Mouse (Mus musculus) ovary, adult 18-20 months (tissue): Measurements from ENCODE around the gene Ciao1.
A peak's percentile ranks its signal among the peaks of the same experiment; 100 is the strongest.
"Not testable (repeated sequence)": the region's sequence is repeated elsewhere in the genome, so short reads cannot be mapped to it uniquely, and the experiment has no call there.

Source experiments
- DNase-seq: peaks from one replicate; pipeline ENCODE4 v3.0.0; 2022; ENCODE audit warnings: low spot score, mixed read lengths

The Ciao1 gene

GRCm38 (mm10) chr2:127247592-127248333, at the start of gene Ciao1, which contains the start of gene Tmem127:
Gene Ciao1, minus strand, starts transcription at chr2:127247816.
Gene Tmem127, plus strand, starts transcription at chr2:127247908.
- peak; percentile 98 for DNase-seq

GRCm38 (mm10) chr2:127297001-127297805, 49.6 kb upstream of the Ciao1 start:
- DNase-seq = no peak

- DNase-seq = no peak
These were observed 44.6 kb upstream of the Ciao1 start for GRCm38 (mm10) chr2:127292250-127292649.

- no peak for DNase-seq
These were observed 30.5 kb upstream of the Ciao1 start for GRCm38 (mm10) chr2:127278162-127278561.

GRCm38 (mm10) chr2:127275551-127276320, 28.1 kb upstream of the Ciao1 start:
- no peak for DNase-seq

GRCm38 (mm10) chr2:127274590-127274989, 27.0 kb upstream of the Ciao1 start:
- no peak for DNase-seq

GRCm38 (mm10) chr2:127272806-127273205, 25.2 kb upstream of the Ciao1 start:
- DNase-seq = no peak

GRCm38 (mm10) chr2:127272049-127272448, 24.4 kb upstream of the Ciao1 start:
- not testable (repeated sequence) for DNase-seq

- DNase-seq = no peak
These were observed 23.5 kb upstream of the Ciao1 start for GRCm38 (mm10) chr2:127271042-127271515.

GRCm38 (mm10) chr2:127270300-127271041, 22.9 kb upstream of the Ciao1 start:
- DNase-seq = peak; percentile 83

GRCm38 (mm10) chr2:127269491-127270299, 22.1 kb upstream of the Ciao1 start, which contains the start of gene Stard7:
Gene Stard7, plus strand, starts transcription at chr2:127270218.
- peak; percentile 94 for DNase-seq

- DNase-seq = no peak
These were observed 20.2 kb upstream of the Ciao1 start for GRCm38 (mm10) chr2:127267854-127268253.

GRCm38 (mm10) chr2:127262480-127262879, 14.9 kb upstream of the Ciao1 start:
- no peak for DNase-seq

- peak; percentile 60 for DNase-seq
These were observed 11.7 kb upstream of the Ciao1 start for GRCm38 (mm10) chr2:127259340-127259739.

GRCm38 (mm10) chr2:127255294-127255693, 7.7 kb upstream of the Ciao1 start:
- DNase-seq = no peak

- no peak for DNase-seq
These were observed 7.1 kb upstream of the Ciao1 start for GRCm38 (mm10) chr2:127254604-127255134.

- no peak for DNase-seq
These were observed 5.2 kb upstream of the Ciao1 start for GRCm38 (mm10) chr2:127252787-127253186.

- DNase-seq = no peak
These were observed 4.4 kb upstream of the Ciao1 start for GRCm38 (mm10) chr2:127251880-127252527.

- no peak for DNase-seq
These were observed 3.8 kb upstream of the Ciao1 start for GRCm38 (mm10) chr2:127251457-127251856.
